Mouse (Mus musculus) testis, adult 2 months (tissue): ENCODE measurements around the gene Ahdc1.

ENCODE experiments used
- CTCF ChIP-seq: fragments of 200-500 bp; IDR thresholded peaks from 2 replicates; pipeline ENCODE4 v1.5.1; 2012; ENCODE audit warnings: low read depth, mild to moderate bottlenecking, inconsistent platforms, low read length, moderate library complexity; ENCODE audit not compliant: control insufficient read depth, insufficient read depth, insufficient replicate concordance
- POLR2A ChIP-seq: fragments of 200-500 bp; IDR thresholded peaks from 2 replicates; pipeline ENCODE4 v1.6.1; 2012; ENCODE audit warnings: low read depth, mild to moderate bottlenecking, inconsistent platforms, low read length, moderate library complexity; ENCODE audit not compliant: control insufficient read depth

GRCm38 (mm10) chr4:133120833-133121321, 109.8 kb downstream of the Ahdc1 start:
- no peak for TF ChIP-seq POLR2A
- no peak for TF ChIP-seq CTCF
